7 mouse cellular contexts compared by ENCODE assay signal in genomic region chr15:96699521-96700511, GRCm38 (mm10). TPM values are rescaled to one million over a fixed set of nuclear protein-coding genes. Genes with fewer than 3 reads are reported as not detected.
DNase-seq lines count a peak whose midpoint lies in the region; ATAC-seq and TF ChIP-seq lines count a peak whose summit lies in the region.

Gene Slc38a2, minus strand, starts transcription at chr15:96699730.

- no peaks in the 10 kb centered on the region for H3K27me3 ChIP-seq in embryonic facial prominence, embryonic 11.5 days (ENCODE audit: control insufficient read depth, insufficient read depth, low read length)
- H3K27me3 ChIP-seq in limb, embryonic 10.5 days (ENCODE audit: low read depth, poor library complexity, severe bottlenecking) = 0 out of 2 replicates have a peak, but pooled peaks cover 3% of the 10 kb centered on the region
- peaks cover 8% of the 10 kb centered on the region; the same call in 1 of the 2 replicates for H3K27me3 ChIP-seq in midbrain, embryonic 12.5 days
- H3K27me3 ChIP-seq in small intestine, adult 2 months (ENCODE audit: control insufficient read depth, insufficient read depth, low read length) = no peaks in the 10 kb centered on the region

- DNase-seq in adrenal gland, postnatal 14 days = peak; percentile 95
- peak; percentile 93 for DNase-seq in embryonic facial prominence, embryonic 11.5 days (ENCODE audit: low spot score)
- peak; percentile 99 for DNase-seq in heart, adult 11 months
- DNase-seq in kidney, adult 18-20 months = peak; percentile 93
- DNase-seq in limb, embryonic 10.5 days (ENCODE audit: low spot score) = peak; percentile 94

- TF ChIP-seq CTCF in small intestine, adult 2 months (IDR thresholded peaks at IDR 0.05; ENCODE audit: extremely low read depth, insufficient read length, insufficient replicate concordance, low read depth, low read length) = peak; percentile 34; the same call in 1 of the 2 replicates

- no peaks in the 10 kb centered on the region for H3K9me3 ChIP-seq in embryonic facial prominence, embryonic 11.5 days (replicated peaks; ENCODE audit: control insufficient read depth, low read length)
- no peaks in the 10 kb centered on the region for H3K9me3 ChIP-seq in limb, embryonic 10.5 days (replicated peaks)
- no peaks in the 10 kb centered on the region for H3K9me3 ChIP-seq in midbrain, embryonic 12.5 days

- H3K4me3 ChIP-seq in embryonic facial prominence, embryonic 11.5 days (ENCODE audit: low read depth, low read length) = peak within 1 kb of the TSS; percentile 51
- peak within 1 kb of the TSS; percentile 74 for H3K4me3 ChIP-seq in limb, embryonic 10.5 days
- H3K4me3 ChIP-seq in midbrain, embryonic 12.5 days = peak within 1 kb of the TSS; percentile 92
- peak within 1 kb of the TSS; percentile 73 for H3K4me3 ChIP-seq in small intestine, adult 2 months (ENCODE audit: low read depth, low read length)

- TF ChIP-seq POLR2A in small intestine, adult 2 months (IDR thresholded peaks at IDR 0.05; ENCODE audit: low read depth, low read length) = peak; percentile 99

- under 1% methylated on average over 61 of the region's 76 CpGs for WGBS in embryonic facial prominence, embryonic 11.5 days
- under 1% methylated on average over 76 of the region's 76 CpGs for WGBS in limb, embryonic 10.5 days
- under 1% methylated on average over 71 of the region's 76 CpGs for WGBS in midbrain, embryonic 12.5 days
- WGBS in small intestine, adult 2 months = under 1% methylated on average over 76 of the region's 76 CpGs

- peaks cover 3% of the 10 kb centered on the region for H3K36me3 ChIP-seq in embryonic facial prominence, embryonic 11.5 days (replicated peaks; ENCODE audit: control insufficient read depth, insufficient read depth, low read depth, low read length)
- H3K36me3 ChIP-seq in limb, embryonic 10.5 days = peaks cover 39% of the 10 kb centered on the region
- peaks cover 28% of the 10 kb centered on the region for H3K36me3 ChIP-seq in midbrain, embryonic 12.5 days
- peaks cover 17% of the 10 kb centered on the region for H3K36me3 ChIP-seq in small intestine, adult 2 months (ENCODE audit: control insufficient read depth, insufficient read depth, low read length)

- peak; percentile 81 for ATAC-seq in embryonic facial prominence, embryonic 11.5 days (replicated peaks; ENCODE audit: insufficient number of reproducible peaks, low FRiP score, low TSS enrichment, low read depth)
- ATAC-seq in midbrain, embryonic 12.5 days (ENCODE audit: low FRiP score, low read depth) = peak; percentile 88

- no peaks in the 10 kb centered on the region; the same call in 1 of the 2 replicates for H3K4me1 ChIP-seq in embryonic facial prominence, embryonic 11.5 days (ENCODE audit: control insufficient read depth, insufficient read depth, low read length)
- H3K4me1 ChIP-seq in limb, embryonic 10.5 days = peaks cover 29% of the 10 kb centered on the region
- peaks cover 33% of the 10 kb centered on the region for H3K4me1 ChIP-seq in midbrain, embryonic 12.5 days
- H3K4me1 ChIP-seq in small intestine, adult 2 months (ENCODE audit: control insufficient read depth, insufficient read depth, insufficient read length, low read length) = peaks cover 9% of the 10 kb centered on the region; the same call in 1 of the 2 replicates

- H3K27ac ChIP-seq in embryonic facial prominence, embryonic 11.5 days (replicated peaks; ENCODE audit: low read depth, low read length) = peak within 1 kb of the TSS; percentile 98
- peak within 1 kb of the TSS; percentile 99 for H3K27ac ChIP-seq in limb, embryonic 10.5 days
- H3K27ac ChIP-seq in midbrain, embryonic 12.5 days (replicated peaks) = peak within 1 kb of the TSS; percentile 99
- H3K27ac ChIP-seq in small intestine, adult 2 months (ENCODE audit: insufficient read depth, low read depth, low read length) = peak within 1 kb of the TSS; percentile 84

- H3K9ac ChIP-seq in embryonic facial prominence, embryonic 11.5 days (replicated peaks; ENCODE audit: low read length) = peak within 1 kb of the TSS; percentile 99
- H3K9ac ChIP-seq in midbrain, embryonic 12.5 days (replicated peaks) = peak within 1 kb of the TSS; percentile 99

- peak within 1 kb of the TSS; percentile 74 for H3K4me2 ChIP-seq in embryonic facial prominence, embryonic 11.5 days (ENCODE audit: low read depth, low read length)
- peak within 1 kb of the TSS; percentile 73 for H3K4me2 ChIP-seq in midbrain, embryonic 12.5 days (replicated peaks)

RNA-seq across cellular contexts. Expression of gene Slc38a2, which starts in this region (rescaled TPM):
- total RNA-seq in adrenal gland, postnatal 14 days (2021) = 145 and 167 TPM in 2 replicates
- polyA plus RNA-seq in embryonic facial prominence, embryonic 11.5 days (2014; fragmentation: Nextera tagmentation; extraction: Ambion mirVana) = 227 and 255 TPM in 2 replicates
- 173 and 198 TPM in 2 replicates for polyA plus RNA-seq in limb, embryonic 10.5 days (2016; fragmentation: Nextera tagmentation; extraction: Ambion mirVana)
- 190 and 201 TPM in 2 replicates for polyA plus RNA-seq in midbrain, embryonic 12.5 days (2016; fragmentation: Nextera tagmentation; extraction: Ambion mirVana)
- polyA plus RNA-seq in small intestine, adult 2 months (2012; rRNA removed) = 10.3 and 13.9 TPM in 2 replicates

Comparison
In these comparisons a context has a peak if more than half of its experiments do, and no peak if none do; other contexts are left out.
1. Peak in every context shown above with its lines: DNase-seq, ATAC-seq, H3K4me3 ChIP-seq and H3K27ac ChIP-seq.
2. RNA of gene Slc38a2 (polyA plus RNA-seq): 227 to 255 TPM in embryonic facial prominence, embryonic 11.5 days, 173 to 198 TPM in limb, embryonic 10.5 days and 190 to 201 TPM in midbrain, embryonic 12.5 days; 10.3 to 13.9 TPM in small intestine, adult 2 months; every median in the first group is over 10 times any median in the second.